Mouse (Mus musculus) liver, embryonic 15.5 days (tissue): ENCODE data around the gene Specc1. TPM values are rescaled to one million over a fixed set of nuclear protein-coding genes. Genes with fewer than 3 reads are reported as not detected.
"Not testable (repeated sequence)": the region's sequence is repeated elsewhere in the genome, so short reads cannot be mapped to it uniquely, and the experiment has no call there.

Source experiments
- ATAC-seq: fragments of 200-750 bp; cut with Nextera tagmentation; 2 replicates; pipeline ENCODE4 v1.8.0; 2017; ENCODE audit warnings: moderate number of reproducible peaks, mild to moderate bottlenecking, moderate library complexity; ENCODE audit not compliant: insufficient read depth
- H3K27ac ChIP-seq: fragments of 300-500 bp; sonication (generic); replicated peaks from 2 replicates; pipeline ENCODE4 v1.5.1; 2015; ENCODE audit warnings: mild to moderate bottlenecking, inconsistent platforms
- H3K27me3 ChIP-seq: fragments of 300-500 bp; sonication (generic); 2 replicates; pipeline ENCODE4 v1.6.1; 2015; ENCODE audit warnings: mild to moderate bottlenecking, inconsistent platforms
- H3K36me3 ChIP-seq: fragments of 300-500 bp; sonication (generic); replicated peaks from 2 replicates; pipeline ENCODE4 v1.6.1; 2015; ENCODE audit warnings: moderate library complexity, mild to moderate bottlenecking, inconsistent platforms
- H3K4me1 ChIP-seq: fragments of 300-500 bp; sonication (generic); replicated peaks from 2 replicates; pipeline ENCODE4 v1.6.1; 2015; ENCODE audit warnings: inconsistent platforms
- H3K4me2 ChIP-seq: fragments of 300-500 bp; sonication (generic); 2 replicates; pipeline ENCODE4 v1.6.1; 2015; ENCODE audit warnings: moderate library complexity, mild to moderate bottlenecking, inconsistent platforms
- H3K4me3 ChIP-seq: fragments of 300-500 bp; sonication (generic); replicated peaks from 2 replicates; pipeline ENCODE4 v1.5.1; 2015; ENCODE audit warnings: mild to moderate bottlenecking, inconsistent platforms
- H3K9ac ChIP-seq: fragments of 300-500 bp; sonication (generic); 2 replicates; pipeline ENCODE4 v1.6.1; 2015; ENCODE audit warnings: moderate library complexity, mild to moderate bottlenecking, inconsistent platforms
- H3K9me3 ChIP-seq: fragments of 300-500 bp; sonication (generic); replicated peaks from 2 replicates; pipeline ENCODE4 v1.6.1; 2016; ENCODE audit warnings: inconsistent platforms
- WGBS: fragments of 180-500 bp; shearing (Covaris S2); methylation state at CpG from one replicate; pipeline ENCODE4 v1.1.7; 2015; ENCODE audit warnings: mixed read lengths; ENCODE audit not compliant: insufficient replicate concordance; 5-methylcytosine and 5-hydroxymethylcytosine counted together
- polyA plus RNA-seq: library from polyadenylated mRNA; unstranded; fragments of >200 nt; fragmentation: Nextera tagmentation; extraction: Ambion mirVana; gene quantifications from 2 replicates; pipeline ENCODE4 v1.2.1, GENCODE M21; 2015

Specc1 gene
- polyA plus RNA-seq, 1 experiment from 2014 or later = 54.4 TPM

GRCm38 (mm10) chr11:61946608-61947007 lies 10.0 kb upstream of the Specc1 start:
- Histone ChIP-seq H3K9ac (no peak overlapping the region), H3K4me2 (no peak overlapping the region), H3K4me3 (no peak overlapping the region), H3K36me3 (no peaks in the 10 kb centered on the region), H3K9me3 (no peaks in the 10 kb centered on the region), H3K27ac (no peak overlapping the region), H3K4me1 (peaks cover 6% of the 10 kb centered on the region), H3K27me3 (0 out of 2 replicates have a peak, but pooled peaks cover 6% of the 10 kb centered on the region)
- ATAC-seq = no peak
- WGBS = 63% methylated on average over 4 of the region's 4 CpGs

- Histone ChIP-seq H3K4me3 (no peak overlapping the region), H3K27ac (no peak overlapping the region)
Observed at GRCm38 (mm10) chr11:61949315-61949714, 7.2 kb upstream of the Specc1 start.

GRCm38 (mm10) chr11:61950632-61951031 lies 5.9 kb upstream of the Specc1 start:
- peak; percentile 30; the same call in 1 of the 2 replicates for ATAC-seq
- no peak overlapping the region for H3K9ac ChIP-seq
- H3K36me3 ChIP-seq = no peaks in the 10 kb centered on the region
- H3K4me3 ChIP-seq = no peak overlapping the region
- no peak overlapping the region for H3K4me2 ChIP-seq
- no peaks in the 10 kb centered on the region for H3K27me3 ChIP-seq
- H3K9me3 ChIP-seq = no peaks in the 10 kb centered on the region
- H3K27ac ChIP-seq = no peak overlapping the region
- 18% methylated on average over 10 of the region's 10 CpGs for WGBS
- peaks cover 16% of the 10 kb centered on the region for H3K4me1 ChIP-seq

More at GRCm38 (mm10) chr11:61949315-61949714, 7.2 kb upstream of the Specc1 start:
- no peaks in the 10 kb centered on the region for H3K36me3 ChIP-seq
- WGBS = 1% methylated on average over 3 of the region's 3 CpGs
- H3K27me3 ChIP-seq = no peaks in the 10 kb centered on the region
- no peak overlapping the region for H3K9ac ChIP-seq
- H3K4me2 ChIP-seq = no peak overlapping the region
- H3K4me1 ChIP-seq = peaks cover 6% of the 10 kb centered on the region
- no peak for ATAC-seq
- H3K9me3 ChIP-seq = no peaks in the 10 kb centered on the region

GRCm38 (mm10) chr11:61955136-61955535 lies 1.4 kb upstream of the Specc1 start:
- no peak for ATAC-seq
- H3K27ac ChIP-seq = no peak overlapping the region
- H3K4me1 ChIP-seq = peaks cover 35% of the 10 kb centered on the region
- H3K4me3 ChIP-seq = no peak overlapping the region
- H3K36me3 ChIP-seq = no peaks in the 10 kb centered on the region
- no peaks in the 10 kb centered on the region for H3K9me3 ChIP-seq
- no peak overlapping the region for H3K4me2 ChIP-seq
- 71% methylated on average over 6 of the region's 6 CpGs for WGBS
- H3K9ac ChIP-seq = no peak overlapping the region
- H3K27me3 ChIP-seq = peaks cover 12% of the 10 kb centered on the region; the same call in 1 of the 2 replicates

- Histone ChIP-seq H3K36me3 (no peaks in the 10 kb centered on the region), H3K9ac (peak overlapping the region; percentile 32; the same call in 1 of the 2 replicates), H3K4me2 (peak overlapping the region; percentile 80), H3K4me3 (peak overlapping the region; percentile 90; the same call in 1 of the 2 replicates), H3K27me3 (peaks cover 12% of the 10 kb centered on the region; the same call in 1 of the 2 replicates), H3K27ac (no peak overlapping the region), H3K9me3 (no peaks in the 10 kb centered on the region), H3K4me1 (peaks cover 40% of the 10 kb centered on the region)
- 68% methylated on average over 6 of the region's 6 CpGs for whole genome bisulfite sequencing
- ATAC-seq = no peak
Observed at GRCm38 (mm10) chr11:61955951-61956350, 612 bp upstream of the Specc1 start.

- peak overlapping the region; percentile 90 for H3K4me3 ChIP-seq
- no peaks in the 10 kb centered on the region for H3K9me3 ChIP-seq
- peak; percentile 83 for ATAC-seq
- peaks cover 3% of the 10 kb centered on the region for H3K36me3 ChIP-seq
- H3K27ac ChIP-seq = peak overlapping the region; percentile 100
- peak overlapping the region; percentile 80 for H3K4me2 ChIP-seq
- WGBS = 2% methylated on average over 25 of the region's 25 CpGs
- peaks cover 12% of the 10 kb centered on the region; the same call in 1 of the 2 replicates for H3K27me3 ChIP-seq
- peaks cover 52% of the 10 kb centered on the region for H3K4me1 ChIP-seq
- peak overlapping the region; percentile 99 for H3K9ac ChIP-seq
Observed at GRCm38 (mm10) chr11:61957296-61957813, 792 bp downstream of the Specc1 start.

- Histone ChIP-seq H3K27me3 (peaks cover 12% of the 10 kb centered on the region; the same call in 1 of the 2 replicates), H3K4me3 (peak overlapping the region; percentile 90), H3K27ac (peak overlapping the region; percentile 100), H3K4me2 (peak overlapping the region; percentile 80), H3K4me1 (peaks cover 66% of the 10 kb centered on the region), H3K9ac (peak overlapping the region; percentile 73)
- H3K36me3 ChIP-seq, ATAC-seq, H3K9me3 ChIP-seq: not testable (repeated sequence)
- 55% methylated on average over 6 of the region's 6 CpGs for WGBS
Observed at GRCm38 (mm10) chr11:61958706-61959105, 2.1 kb downstream of the Specc1 start.

GRCm38 (mm10) chr11:61960096-61960495 lies 3.5 kb downstream of the Specc1 start:
- WGBS = 70% methylated on average over 2 of the region's 2 CpGs
- Histone ChIP-seq H3K4me2 (peak overlapping the region; percentile 80), H3K9ac (no peak overlapping the region), H3K4me3 (peak overlapping the region; percentile 11), H3K36me3 (peaks cover 6% of the 10 kb centered on the region), H3K4me1 (peaks cover 72% of the 10 kb centered on the region), H3K9me3 (no peaks in the 10 kb centered on the region), H3K27ac (peak overlapping the region; percentile 78), H3K27me3 (peaks cover 12% of the 10 kb centered on the region; the same call in 1 of the 2 replicates)
- ATAC-seq = peak; percentile 32

- H3K4me1 ChIP-seq = peaks cover 84% of the 10 kb centered on the region
- no peak overlapping the region for H3K4me3 ChIP-seq
- H3K36me3 ChIP-seq = peaks cover 9% of the 10 kb centered on the region
- H3K9ac ChIP-seq = no peak overlapping the region
- no peak for ATAC-seq
- no peaks in the 10 kb centered on the region for H3K9me3 ChIP-seq
- H3K4me2 ChIP-seq = peak overlapping the region; percentile 25
- WGBS = 22% methylated on average over 6 of the region's 6 CpGs
- H3K27me3 ChIP-seq = 0 out of 2 replicates have a peak, but pooled peaks cover 7% of the 10 kb centered on the region
- peak overlapping the region; percentile 67 for H3K27ac ChIP-seq
Observed at GRCm38 (mm10) chr11:61962684-61963083, 6.1 kb downstream of the Specc1 start.

GRCm38 (mm10) chr11:61963193-61963592 lies 6.6 kb downstream of the Specc1 start:
- Histone ChIP-seq H3K9me3 (no peaks in the 10 kb centered on the region), H3K4me1 (peaks cover 89% of the 10 kb centered on the region), H3K9ac (no peak overlapping the region), H3K36me3 (peaks cover 9% of the 10 kb centered on the region), H3K27me3 (0 out of 2 replicates have a peak, but pooled peaks cover 6% of the 10 kb centered on the region), H3K4me3 (no peak overlapping the region), H3K27ac (peak overlapping the region; percentile 67; the same call in 1 of the 2 replicates), H3K4me2 (peak overlapping the region; percentile 8; the same call in 1 of the 2 replicates)
- 76% methylated on average over 3 of the region's 3 CpGs for WGBS
- no peak for ATAC-seq

GRCm38 (mm10) chr11:61964611-61965010 lies 8.0 kb downstream of the Specc1 start:
- Histone ChIP-seq H3K27ac (peak overlapping the region; percentile 41; the same call in 1 of the 2 replicates), H3K27me3 (no peaks in the 10 kb centered on the region), H3K4me1 (peaks cover 91% of the 10 kb centered on the region), H3K9ac (no peak overlapping the region), H3K4me3 (no peak overlapping the region), H3K4me2 (no peak overlapping the region), H3K36me3 (peaks cover 9% of the 10 kb centered on the region), H3K9me3 (no peaks in the 10 kb centered on the region)
- no peak for ATAC-seq
- WGBS = 87% methylated on average over 5 of the region's 5 CpGs
